In the genomic region with DNA sequence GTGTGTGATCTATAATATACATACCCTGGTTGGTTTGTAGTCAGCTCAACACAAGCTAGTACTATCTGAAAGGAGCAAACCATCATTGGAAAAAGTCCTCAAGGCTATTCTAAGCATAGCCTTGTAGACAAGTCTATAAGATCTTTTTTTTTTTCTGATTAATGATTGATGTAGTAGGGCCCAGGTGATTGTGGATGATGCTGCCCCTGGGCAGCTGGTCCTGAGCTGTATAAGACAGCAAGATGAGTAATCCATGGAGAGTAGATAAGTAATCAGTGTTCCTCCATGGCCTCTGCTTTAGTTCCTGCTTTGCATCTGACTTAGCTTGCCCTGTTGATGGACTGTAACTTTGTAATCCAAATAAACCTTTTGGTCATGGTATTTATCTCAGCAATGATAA, we compare ENCODE assay signal across 30 mouse cellular contexts.
"Had no signal": no experiment of that assay in that cellular context is flagged by ENCODE, and none has a peak within 500 bp of the region (broad histone marks: within the 10 kb centered on the region; RNA-seq: fewer than 3 reads in every experiment).

No protein-coding gene starts in this region.

- ATAC-seq: hindbrain, embryonic 16.5 days; hindbrain, postnatal 0 days; inflammation-experienced regulatory T-cells, adult 6 months had no signal

- H3K4me1 ChIP-seq: heart, embryonic 10.5 days; heart, embryonic 12.5 days; heart, embryonic 15.5 days; hindbrain, embryonic 10.5 days; hindbrain, embryonic 12.5 days; hindbrain, embryonic 13.5 days; hindbrain, embryonic 15.5 days; kidney, embryonic 15.5 days had no signal

- H3K9ac ChIP-seq: heart, embryonic 12.5 days; heart, embryonic 13.5 days; heart, embryonic 15.5 days; hindbrain, embryonic 12.5 days; hindbrain, embryonic 13.5 days; hindbrain, embryonic 14.5 days; hindbrain, embryonic 15.5 days; kidney, embryonic 15.5 days had no signal

- H3K27me3 ChIP-seq: heart, embryonic 12.5 days; heart, embryonic 13.5 days; heart, embryonic 15.5 days; hindbrain, embryonic 12.5 days; hindbrain, embryonic 13.5 days; hindbrain, embryonic 15.5 days; kidney, embryonic 15.5 days had no signal

- H3K27ac ChIP-seq: heart, embryonic 10.5 days; heart, embryonic 13.5 days; heart, embryonic 15.5 days; hindbrain, embryonic 10.5 days; hindbrain, embryonic 12.5 days; hindbrain, embryonic 13.5 days; hindbrain, embryonic 14.5 days; hindbrain, embryonic 15.5 days; hindbrain, postnatal 0 days; kidney, embryonic 15.5 days; kidney, postnatal 0 days; left cerebral cortex, adult 2 months had no signal

- H3K36me3 ChIP-seq: heart, embryonic 10.5 days; heart, embryonic 12.5 days; heart, embryonic 13.5 days; heart, embryonic 15.5 days; hindbrain, embryonic 10.5 days; hindbrain, embryonic 12.5 days; hindbrain, embryonic 13.5 days; hindbrain, embryonic 15.5 days; kidney, embryonic 15.5 days had no signal

- DNase-seq: heart, postnatal 10 days; heart, postnatal 14 days; heart, postnatal 36 days; heart, postnatal 4 days; kidney, adult 11 months; kidney, adult 18-20 months; kidney, postnatal 10 days; kidney, postnatal 14 days; kidney, postnatal 25 days; kidney, postnatal 36 days; kidney, postnatal 4 days; layer of hippocampus, adult 9-11 months; layer of hippocampus, postnatal 36 days had no signal

- H3K9me3 ChIP-seq: heart, embryonic 10.5 days; heart, embryonic 12.5 days; heart, embryonic 13.5 days; heart, embryonic 15.5 days; hindbrain, embryonic 10.5 days; hindbrain, embryonic 12.5 days; hindbrain, embryonic 13.5 days; hindbrain, embryonic 15.5 days; kidney, embryonic 15.5 days had no signal

- H3K4me2 ChIP-seq: heart, embryonic 11.5 days; heart, embryonic 12.5 days; heart, embryonic 13.5 days; heart, embryonic 15.5 days; hindbrain, embryonic 12.5 days; hindbrain, embryonic 13.5 days; hindbrain, embryonic 14.5 days; hindbrain, embryonic 15.5 days; kidney, embryonic 15.5 days had no signal

- H3K4me3 ChIP-seq: heart, embryonic 10.5 days; heart, embryonic 12.5 days; heart, embryonic 13.5 days; heart, embryonic 15.5 days; hindbrain, embryonic 10.5 days; hindbrain, embryonic 12.5 days; hindbrain, embryonic 13.5 days; hindbrain, embryonic 15.5 days; kidney, embryonic 15.5 days; layer of hippocampus, adult 2 months; left cerebral cortex, adult 2 months had no signal
